Mouse (Mus musculus): ENCODE measurements around the gene Osbpl7.

Osbpl7 gene

DNA sequence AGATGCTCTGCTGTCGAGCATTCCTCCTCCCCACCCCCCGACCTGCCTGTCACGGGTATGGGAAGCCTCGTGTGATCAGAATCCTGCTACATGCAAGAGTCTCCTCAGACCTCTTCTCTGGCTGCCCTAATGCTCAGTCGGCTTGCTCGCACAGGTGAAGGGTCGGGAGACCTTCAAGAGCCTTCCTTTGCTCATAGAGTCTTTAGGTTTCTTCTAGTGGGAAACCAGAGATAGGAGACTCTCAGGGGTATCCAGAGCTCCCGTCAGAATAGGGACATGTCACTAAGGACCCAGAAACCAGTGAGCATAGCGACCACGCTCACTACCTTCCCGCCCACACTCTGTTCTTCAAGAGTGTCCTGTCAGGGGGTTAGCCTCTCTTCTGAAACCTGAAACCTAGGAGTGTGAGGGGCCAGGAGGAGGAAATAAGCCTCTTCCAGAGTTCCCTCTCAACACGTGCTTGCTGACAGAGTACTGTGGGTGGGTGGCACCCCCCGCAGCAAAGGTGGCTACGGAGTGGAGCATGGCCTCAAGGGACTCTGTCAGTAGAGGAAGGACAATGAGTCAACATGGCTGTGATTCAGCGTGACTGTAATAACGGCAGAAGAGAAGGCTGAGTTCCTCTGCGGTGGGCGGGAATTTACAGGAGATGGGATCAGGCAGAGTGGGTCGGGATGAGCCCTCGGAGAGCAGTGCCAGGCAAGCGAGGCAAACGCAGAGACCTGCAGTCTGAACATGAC, 33.1 kb downstream of the Osbpl7 start:
- no peak for DNase-seq

DNA sequence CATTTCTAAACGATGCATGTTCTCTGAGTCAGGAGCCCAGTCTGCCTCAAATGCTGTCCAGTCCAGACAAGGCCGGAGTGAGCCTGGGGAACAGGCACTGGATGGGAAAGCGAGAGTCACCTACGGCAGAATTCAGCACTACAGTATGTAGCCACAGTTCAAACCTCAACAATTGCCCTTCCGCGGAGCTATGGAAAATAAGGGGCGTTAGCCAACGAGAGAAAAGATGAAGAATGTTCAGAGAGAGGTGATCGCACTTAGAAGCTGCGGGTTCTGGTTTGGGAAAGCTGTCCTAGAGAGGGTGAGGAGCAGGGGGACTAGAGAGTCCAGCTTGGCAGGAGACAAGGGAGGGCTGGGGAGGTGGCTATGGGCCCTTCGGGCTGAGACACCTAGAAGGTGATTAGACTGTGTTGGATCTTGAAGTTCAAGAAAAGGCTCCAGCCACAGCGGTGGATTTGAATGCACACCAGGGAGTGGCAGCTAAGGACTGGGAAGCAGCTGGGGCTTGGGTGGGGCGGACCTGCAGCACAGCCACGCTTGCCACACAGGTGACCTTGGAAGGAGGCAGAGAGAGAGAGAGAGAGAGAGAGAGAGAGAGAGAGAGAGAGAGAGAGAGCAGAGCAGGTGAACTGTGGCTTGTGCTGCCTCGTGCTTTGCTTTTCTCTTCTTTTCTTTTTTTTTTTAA, 34.5 kb downstream of the Osbpl7 start:
- no peak for DNase-seq

DNA sequence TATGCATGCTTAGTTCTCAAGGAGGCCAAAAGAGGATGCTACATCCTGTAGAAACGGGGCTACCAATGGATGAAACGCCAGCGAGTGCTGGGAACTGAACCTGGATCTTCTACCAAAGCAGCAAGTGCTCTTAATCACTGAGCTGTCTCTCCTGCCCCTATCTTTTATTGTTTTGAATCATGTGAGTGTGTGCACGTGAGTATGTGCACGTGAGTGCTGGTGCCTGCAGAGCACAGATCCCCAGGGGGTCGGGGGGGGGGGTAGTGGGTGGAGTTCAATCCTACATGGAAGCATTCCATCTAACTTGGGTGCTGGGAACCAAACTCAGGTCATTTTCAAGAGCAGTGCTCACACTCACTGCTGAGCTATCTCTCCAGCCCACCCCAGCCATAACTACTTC, 35.9 kb downstream of the Osbpl7 start:
- DNase-seq = no peak

DNA sequence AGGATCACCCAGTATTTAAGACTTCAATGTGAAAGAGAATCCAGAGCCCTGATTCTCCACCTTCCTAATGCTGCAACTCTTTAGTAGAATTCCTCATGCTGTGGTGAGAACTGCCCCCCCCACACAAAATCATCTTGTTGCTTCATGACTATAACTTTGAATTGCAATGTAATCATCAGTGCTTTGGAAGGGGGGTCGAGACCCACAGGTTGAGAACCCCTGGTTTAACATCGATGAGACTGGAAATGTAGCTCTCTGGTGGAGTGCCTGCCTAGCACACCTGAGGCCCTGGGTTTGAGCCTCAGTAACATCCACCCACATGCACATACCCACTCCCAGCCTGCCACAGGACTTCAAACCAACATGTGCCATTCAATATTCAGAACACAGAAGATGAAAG, 44.2 kb downstream of the Osbpl7 start:
- DNase-seq = no peak

DNA sequence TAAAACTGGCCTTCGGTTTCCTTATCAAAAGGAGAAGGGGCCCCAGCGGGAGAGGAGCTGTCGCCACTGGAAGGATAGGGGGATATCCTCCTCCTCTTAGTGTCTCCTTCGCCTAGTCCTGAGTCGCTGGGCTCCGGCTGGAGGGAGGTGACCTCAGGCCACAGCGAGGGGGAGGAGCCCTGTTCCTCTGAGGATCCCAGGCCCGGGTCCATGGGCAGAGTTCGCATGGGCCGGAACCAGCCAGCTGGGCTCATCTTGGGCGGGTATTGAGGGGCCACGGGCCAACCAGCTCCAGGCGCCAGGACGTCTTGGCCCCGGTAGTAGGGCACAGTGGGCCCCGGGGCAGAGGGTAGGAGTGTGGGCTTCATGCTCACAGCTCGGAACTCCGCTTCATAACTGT, 48.4 kb downstream of the Osbpl7 start:
- DNase-seq = peak; percentile 96

DNA sequence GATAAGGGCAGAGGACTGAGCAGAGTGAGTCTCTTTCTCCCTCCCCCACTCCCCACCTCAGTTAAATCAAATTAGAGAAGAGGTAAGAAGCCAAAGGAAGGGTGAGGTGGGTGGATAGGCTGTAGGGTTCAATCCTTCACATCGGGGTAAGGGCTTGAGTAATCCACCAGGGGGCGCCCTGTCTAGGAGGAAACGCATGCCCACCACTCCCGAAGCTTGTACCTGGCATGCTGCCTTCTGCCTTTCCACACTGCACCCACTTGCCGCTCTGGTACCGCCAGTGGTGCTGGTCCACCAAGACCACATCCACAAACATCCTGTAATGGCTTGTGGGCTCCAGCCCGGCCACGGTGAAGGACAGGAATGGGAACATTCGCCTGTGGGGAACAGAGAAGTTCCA, 51.3 kb downstream of the Osbpl7 start:
- DNase-seq = no peak

DNA sequence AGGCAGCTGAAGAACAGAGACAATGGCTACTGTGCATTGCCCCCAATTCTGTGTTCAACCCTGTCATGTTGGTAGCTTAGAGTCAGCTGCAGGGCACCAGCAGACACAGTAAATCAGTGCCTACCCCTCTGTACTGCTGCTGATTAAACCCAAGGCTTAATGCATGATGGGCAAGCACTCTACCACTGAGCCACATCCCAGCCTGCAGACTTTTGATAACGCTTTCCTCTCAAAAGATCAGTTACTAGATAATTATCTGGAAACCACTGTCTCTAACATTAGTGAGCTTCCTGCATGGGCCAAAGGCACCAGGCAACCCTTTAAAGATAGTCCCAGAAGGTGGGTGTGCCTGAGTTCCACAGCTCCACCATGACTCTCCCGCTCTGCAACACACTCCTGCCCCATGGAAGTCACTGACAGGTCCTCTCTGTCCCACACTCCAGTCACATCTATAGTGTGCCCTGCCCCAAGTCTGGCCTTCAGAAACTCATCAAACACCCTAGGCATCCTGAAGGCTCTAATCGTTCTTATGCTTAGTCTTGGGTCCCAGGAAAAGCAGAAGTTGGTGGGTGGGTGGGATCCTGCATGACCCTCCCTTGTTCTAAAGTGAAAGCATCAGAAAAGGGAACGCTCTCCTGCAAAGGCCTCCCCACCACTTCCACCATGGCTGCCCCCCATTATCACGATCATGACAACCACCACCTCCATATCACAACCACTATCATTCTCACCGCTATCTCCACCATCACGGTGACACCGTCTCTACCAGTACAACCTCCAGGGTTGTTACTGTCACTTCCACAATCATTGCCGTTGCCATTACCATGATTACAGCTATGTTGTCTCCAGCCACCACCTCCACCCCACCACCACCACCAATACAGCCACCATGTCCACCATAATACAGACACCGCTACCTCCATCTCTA, 53.0 kb downstream of the Osbpl7 start:
- DNase-seq = no peak

DNA sequence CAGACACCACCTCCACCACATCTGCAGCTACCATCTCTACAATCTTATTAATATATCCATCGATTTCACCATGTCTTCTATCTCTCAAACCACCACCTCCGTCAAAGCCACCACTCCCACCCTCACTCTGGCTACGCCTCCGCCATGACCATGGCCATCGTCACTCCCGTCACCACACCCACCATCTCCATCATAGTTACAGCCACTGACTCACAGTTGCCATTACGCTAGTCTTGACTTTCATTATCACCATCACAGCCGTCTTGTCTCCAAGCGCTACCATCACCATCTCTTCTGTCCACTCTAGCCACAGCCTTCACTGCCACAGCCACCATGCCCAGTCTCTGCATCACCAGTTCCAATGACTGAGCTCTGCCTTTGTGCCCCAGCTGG, 53.7 kb downstream of the Osbpl7 start:
- no peak for DNase-seq

DNA sequence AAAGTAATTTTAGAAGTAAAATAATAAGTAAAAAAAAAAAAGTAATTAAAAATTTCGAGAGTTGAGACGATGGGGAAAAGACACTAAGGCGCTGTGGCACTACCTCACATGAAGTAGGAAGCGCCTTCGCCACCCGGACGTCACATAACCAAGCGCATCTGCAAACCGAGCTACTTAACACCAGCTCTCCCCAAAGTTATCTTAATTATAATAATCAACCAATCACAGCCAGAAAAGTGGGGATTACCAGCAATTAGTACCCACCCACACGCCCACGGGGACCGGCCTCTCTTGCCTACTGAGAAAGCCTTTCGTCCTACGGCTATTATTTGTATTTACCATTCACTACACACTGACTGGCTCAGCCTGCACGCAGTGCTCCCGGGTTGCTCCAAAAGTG, 58.5 kb downstream of the Osbpl7 start:
- DNase-seq = no peak

DNA sequence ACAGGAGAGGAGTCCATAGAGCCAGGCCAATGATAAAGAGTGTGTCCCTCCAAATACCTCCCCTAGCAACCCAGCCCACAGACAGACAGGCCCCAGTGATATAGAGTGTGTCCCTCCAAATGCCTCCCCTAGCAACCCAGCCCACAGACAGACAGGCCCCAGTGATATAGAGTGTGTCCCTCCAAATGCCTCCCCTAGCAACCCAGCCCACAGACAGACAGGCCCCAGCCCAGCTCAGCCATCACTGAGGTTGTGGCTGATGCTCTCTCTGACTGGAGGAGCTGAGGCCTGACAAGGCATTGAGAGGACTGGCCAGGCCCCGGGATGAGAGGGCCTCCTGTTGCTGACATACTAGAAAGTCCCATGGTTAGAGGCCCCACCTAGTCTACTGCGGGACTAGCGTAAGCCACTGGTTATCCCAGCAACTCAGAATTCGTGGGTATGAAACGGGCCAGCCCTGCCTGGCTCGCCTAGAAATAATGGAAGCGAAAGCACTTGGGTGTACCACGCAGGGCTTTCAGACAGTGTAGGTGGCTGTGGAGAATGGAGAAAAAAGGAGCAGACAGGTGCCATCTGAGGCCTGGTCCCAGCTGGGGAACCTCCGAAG, 62.2 kb downstream of the Osbpl7 start:
- no peak for DNase-seq

DNA sequence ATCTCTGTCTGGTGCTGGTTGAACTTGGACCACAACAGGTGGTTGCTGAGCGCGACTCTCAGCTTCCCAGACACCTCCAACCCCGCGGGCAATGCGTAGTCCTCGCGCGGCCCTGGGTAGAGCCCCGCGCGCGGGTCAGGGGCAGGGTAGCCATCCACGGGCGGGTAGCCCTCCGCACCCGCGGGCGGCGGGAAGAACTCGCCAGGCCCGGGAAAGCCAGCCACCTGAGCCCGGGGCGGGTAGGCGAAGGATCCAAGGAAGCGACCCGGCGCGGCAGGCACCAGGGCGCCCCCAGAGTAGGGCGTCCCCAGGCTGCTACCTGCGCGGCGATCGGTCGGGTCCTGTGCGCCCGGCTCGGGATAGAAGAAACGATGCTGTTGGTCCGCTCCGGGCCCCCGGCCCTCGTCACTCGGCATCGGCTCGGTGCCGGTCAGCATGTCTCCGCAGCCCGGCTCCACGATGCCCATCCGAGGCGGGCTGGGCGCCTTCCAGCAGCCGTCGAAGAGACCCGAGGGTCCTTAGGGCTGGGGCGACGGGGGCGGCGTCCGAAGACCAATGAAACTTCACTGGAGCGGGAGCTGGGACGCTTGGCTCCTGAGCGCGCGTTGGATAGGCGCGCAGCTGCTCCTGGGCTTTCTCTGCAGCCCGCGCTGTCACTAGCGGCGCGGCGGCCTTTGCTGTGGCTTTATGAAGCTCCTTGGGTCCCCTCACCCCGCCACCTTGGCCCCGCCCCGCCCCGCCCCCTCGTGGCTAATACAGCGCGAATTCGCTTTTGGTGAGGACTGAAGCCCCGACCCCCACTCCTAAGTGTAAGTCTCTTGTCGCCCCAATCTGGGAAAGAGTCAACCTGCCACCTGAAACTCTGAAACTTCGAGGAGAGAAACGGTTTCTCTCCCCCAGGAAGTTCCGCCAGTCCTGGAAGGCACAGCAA, 64.5 kb downstream of the Osbpl7 start, which contains the start of gene Tbx21:
TSS of gene Tbx21 (minus strand) at position 661 of the 931 bp plus-strand sequence.
- DNase-seq = no peak

DNA sequence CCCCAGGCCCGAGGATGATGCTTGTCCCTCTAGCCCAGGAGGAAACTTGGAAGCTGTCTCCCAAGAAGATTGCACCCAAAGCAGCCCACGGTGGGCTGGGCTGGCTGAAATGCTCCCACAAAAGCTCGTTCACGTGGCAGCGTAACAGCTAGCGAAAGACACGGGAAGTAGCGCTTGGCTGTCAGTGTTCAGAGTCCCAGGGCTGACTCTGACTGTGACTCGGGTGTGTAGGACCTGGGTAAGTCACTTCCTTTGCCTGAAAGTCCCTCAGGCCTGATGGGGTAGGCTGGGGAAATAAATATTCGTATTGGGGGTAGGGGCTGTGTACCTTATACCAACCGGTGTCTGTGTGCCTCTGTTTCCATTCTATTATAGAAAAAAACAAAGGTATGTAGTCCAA, 65.4 kb downstream of the Osbpl7 start:
- DNase-seq = no peak
